Mouse (Mus musculus) limb, embryonic 14.5 days (tissue): ENCODE results near the gene Olfr44. TPM values are rescaled to one million over a fixed set of nuclear protein-coding genes. Genes with fewer than 3 reads are reported as not detected.

Experiments
- ATAC-seq: fragments of 200-750 bp; cut with Nextera tagmentation; 2 replicates; pipeline ENCODE4 v1.8.0; 2017; ENCODE audit warnings: low read depth, moderate number of reproducible peaks, moderate TSS enrichment; ENCODE audit not compliant: low FRiP score
- DNase-seq: peaks from one replicate; pipeline ENCODE4 v3.0.0-alpha.2; 2015; ENCODE audit warnings: low spot score
- H3K27ac ChIP-seq: fragments of 300-500 bp; sonication (generic); replicated peaks from 2 replicates; pipeline ENCODE4 v1.5.1; 2014; ENCODE audit warnings: low read depth, mild to moderate bottlenecking, low read length, moderate library complexity, mixed read lengths
- H3K27me3 ChIP-seq: fragments of 300-500 bp; sonication (generic); 2 replicates; pipeline ENCODE4 v1.6.1; 2014; ENCODE audit warnings: low read length, mixed read lengths; ENCODE audit not compliant: control insufficient read depth, insufficient read depth
- H3K36me3 ChIP-seq: fragments of 300-500 bp; sonication (generic); 2 replicates; pipeline ENCODE4 v1.6.1; 2014; ENCODE audit warnings: mild to moderate bottlenecking, low read length, moderate library complexity, mixed read lengths; ENCODE audit not compliant: control insufficient read depth, insufficient read depth
- H3K4me1 ChIP-seq: fragments of 300-500 bp; sonication (generic); 2 replicates; pipeline ENCODE4 v1.6.1; 2014; ENCODE audit warnings: antibody characterized with exemption, low read length, mixed read lengths; ENCODE audit not compliant: control insufficient read depth, insufficient read depth
- H3K4me2 ChIP-seq: fragments of 300-500 bp; sonication (generic); replicated peaks from 2 replicates; pipeline ENCODE4 v1.6.1; 2014; ENCODE audit warnings: low read depth, mild to moderate bottlenecking, low read length, moderate library complexity; ENCODE audit not compliant: severe bottlenecking
- H3K4me3 ChIP-seq: fragments of 300-500 bp; sonication (generic); replicated peaks from 2 replicates; pipeline ENCODE4 v1.5.1; 2014; ENCODE audit warnings: low read length
- H3K9ac ChIP-seq: fragments of 300-500 bp; sonication (generic); 2 replicates; pipeline ENCODE4 v1.6.1; 2014; ENCODE audit warnings: mild to moderate bottlenecking, low read depth, low read length, moderate library complexity; ENCODE audit not compliant: severe bottlenecking
- H3K9me3 ChIP-seq: fragments of 300-500 bp; sonication (generic); 2 replicates; pipeline ENCODE4 v1.6.1; 2016; ENCODE audit warnings: low read length; ENCODE audit not compliant: control insufficient read depth
- POLR2A ChIP-seq: fragments of 200-500 bp; IDR thresholded peaks from 2 replicates; pipeline ENCODE4 v1.8.0; 2012; ENCODE audit warnings: inconsistent platforms, mild to moderate bottlenecking, moderate library complexity, borderline replicate concordance; ENCODE audit not compliant: insufficient read depth, insufficient read length; ENCODE audit errors: extremely low read depth
- WGBS: fragments of 180-500 bp; shearing (Covaris S2); extraction: QIAGEN DNeasy Blood & Tissue Kit; methylation state at CpG from one replicate; pipeline ENCODE4 v1.1.7; 2014; 5-methylcytosine and 5-hydroxymethylcytosine counted together
- polyA plus RNA-seq, 2 experiments: library from polyadenylated mRNA; depleted of rRNA in 1 of 2; stranded (reverse) in 1 of 2; unstranded in 1 of 2; fragments of >200 nt; fragmentation: Nextera tagmentation in 1 of 2; extraction: Ambion mirVana in 1 of 2; gene quantifications; 2 replicates each; pipeline versions ENCODE4 v1.2.1 to v1.2.3; 2012 to 2014

Olfr44 gene
- polyA plus RNA-seq (2012; rRNA removed) = not detected in 2 replicates
- not detected in 2 replicates for polyA plus RNA-seq (2014; fragmentation: Nextera tagmentation; extraction: Ambion mirVana)

DNA sequence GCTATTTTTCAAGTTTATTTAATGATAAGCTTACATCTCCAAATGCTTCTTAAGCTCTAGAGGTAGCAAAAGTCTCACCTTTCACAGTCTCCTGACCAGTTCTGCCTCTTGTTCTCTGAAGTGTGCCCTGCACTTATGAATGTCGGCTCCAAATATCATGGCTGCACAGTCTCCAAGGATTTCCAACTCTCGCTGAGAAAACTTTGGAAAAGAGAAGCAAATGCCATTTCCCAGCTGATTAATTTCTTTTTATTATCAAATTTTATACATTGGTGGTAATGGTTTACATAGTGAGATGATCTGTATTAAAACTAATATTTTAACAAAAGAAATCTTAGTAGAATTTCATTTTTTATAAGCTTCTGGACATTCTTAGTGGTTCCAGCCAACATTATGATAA, at the start of gene Olfr44:
Gene Olfr44 (minus strand): TSS at position 101 of the 400 bp plus-strand sequence.
- H3K27me3 ChIP-seq = no peaks in the 10 kb centered on the region
- no peak within 1 kb of the TSS for H3K4me2 ChIP-seq
- WGBS = 86% methylated on average over 2 of the region's 2 CpGs
- TF ChIP-seq POLR2A = no peak
- H3K4me1 ChIP-seq = no peaks in the 10 kb centered on the region
- no peaks in the 10 kb centered on the region for H3K9me3 ChIP-seq
- DNase-seq = no peak
- no peak within 1 kb of the TSS for H3K9ac ChIP-seq
- H3K27ac ChIP-seq = no peak within 1 kb of the TSS
- H3K36me3 ChIP-seq = no peaks in the 10 kb centered on the region
- ATAC-seq = no peak
- H3K4me3 ChIP-seq = no peak within 1 kb of the TSS

DNA sequence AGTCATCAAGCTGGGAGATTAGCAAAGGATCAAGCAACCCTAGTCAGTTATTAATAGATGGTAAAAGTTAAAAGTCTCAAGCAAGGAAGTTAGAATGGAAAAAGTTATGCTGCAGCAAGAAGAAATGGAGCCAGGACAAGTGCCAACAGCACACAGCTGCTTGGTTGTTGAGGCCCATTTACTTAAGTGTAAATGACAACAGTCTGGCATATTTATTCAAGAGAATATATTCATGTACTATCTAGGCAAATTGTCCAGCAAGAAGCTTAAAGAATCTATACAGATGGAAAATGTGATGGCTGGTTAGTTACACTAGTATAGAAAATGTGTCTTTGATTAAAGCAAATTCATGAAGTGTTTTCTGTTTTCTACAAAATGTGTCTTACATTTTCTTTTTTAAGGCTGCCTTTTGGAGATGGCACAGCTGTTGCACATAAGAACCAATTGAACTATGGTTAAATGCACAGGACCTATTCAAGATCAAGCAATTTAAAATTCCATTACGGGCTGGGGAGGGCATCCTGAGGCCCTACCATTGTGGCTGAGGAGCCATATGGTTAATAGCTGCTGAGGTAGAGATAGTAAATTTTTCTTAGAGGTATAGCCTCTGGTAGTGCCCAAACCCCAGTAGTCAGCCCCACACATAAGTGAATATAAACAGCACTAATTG, 30.0 kb upstream of the Olfr44 start:
- WGBS = 69% methylated on average over 1 of the region's 1 CpGs
- Histone ChIP-seq H3K36me3 (no peaks in the 10 kb centered on the region), H3K4me3 (no peak overlapping the region)

DNA sequence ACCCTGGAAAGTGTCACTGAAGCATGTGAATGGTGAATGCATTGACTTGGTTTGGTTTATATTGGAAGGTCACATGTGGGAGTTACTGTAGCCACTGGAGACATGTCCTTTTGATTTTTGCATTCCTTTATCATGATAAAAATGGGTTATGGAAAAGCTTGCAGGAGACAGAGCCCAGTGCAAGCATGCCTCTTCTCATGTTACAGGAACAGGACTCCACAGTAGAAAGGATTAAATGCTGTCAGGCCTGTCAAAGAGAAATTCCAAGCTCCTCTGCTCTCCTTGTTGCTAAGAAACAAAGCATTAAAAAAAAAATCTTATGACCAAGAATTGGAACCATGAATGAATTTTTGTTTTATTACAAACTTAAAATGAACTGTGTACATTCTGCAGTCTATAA, 24.8 kb upstream of the Olfr44 start:
- no peaks in the 10 kb centered on the region for H3K9me3 ChIP-seq
- ATAC-seq = peak; percentile 53; the same call in 1 of the 2 replicates
- no peak overlapping the region for H3K9ac ChIP-seq
- no peaks in the 10 kb centered on the region for H3K27me3 ChIP-seq
- peak; percentile 30 for DNase-seq
- TF ChIP-seq POLR2A = no peak
- H3K27ac ChIP-seq = no peak overlapping the region
- no peaks in the 10 kb centered on the region for H3K36me3 ChIP-seq
- no peaks in the 10 kb centered on the region for H3K4me1 ChIP-seq
- no peak overlapping the region for H3K4me2 ChIP-seq
- H3K4me3 ChIP-seq = no peak overlapping the region

More for the DNA sequence above, 30.0 kb upstream of the Olfr44 start:
- DNase-seq = peak; percentile 43
- Histone ChIP-seq H3K9ac (no peak overlapping the region), H3K27ac (no peak overlapping the region), H3K4me1 (no peaks in the 10 kb centered on the region), H3K4me2 (no peak overlapping the region), H3K9me3 (no peaks in the 10 kb centered on the region), H3K27me3 (no peaks in the 10 kb centered on the region)
- ATAC-seq = no peak
- TF ChIP-seq POLR2A = no peak

GRCm38 (mm10) chr9:39515531-39515930, 21.7 kb upstream of the Olfr44 start, which contains the start of gene Olfr957:
Gene Olfr957 (minus strand): TSS chr9:39515809.
- no peaks in the 10 kb centered on the region for H3K9me3 ChIP-seq
- DNase-seq (peak; percentile 80), ATAC-seq (peak; percentile 55; the same call in 1 of the 2 replicates)
- H3K9ac ChIP-seq = no peak within 1 kb of the TSS
- no peak within 1 kb of the TSS for H3K4me2 ChIP-seq
- no peaks in the 10 kb centered on the region for H3K27me3 ChIP-seq
- no peaks in the 10 kb centered on the region for H3K4me1 ChIP-seq
- no peak within 1 kb of the TSS for H3K4me3 ChIP-seq
- WGBS = 43% methylated on average over 3 of the region's 3 CpGs
- H3K36me3 ChIP-seq = no peaks in the 10 kb centered on the region
- no peak within 1 kb of the TSS for H3K27ac ChIP-seq
- TF ChIP-seq POLR2A = no peak

GRCm38 (mm10) chr9:39509412-39509811, 15.6 kb upstream of the Olfr44 start:
- Histone ChIP-seq H3K9me3 (no peaks in the 10 kb centered on the region), H3K4me3 (no peak overlapping the region), H3K36me3 (no peaks in the 10 kb centered on the region), H3K27ac (no peak overlapping the region), H3K27me3 (no peaks in the 10 kb centered on the region), H3K4me1 (no peaks in the 10 kb centered on the region), H3K9ac (no peak overlapping the region), H3K4me2 (no peak overlapping the region)
- ATAC-seq (no peak), DNase-seq (no peak)
- TF ChIP-seq POLR2A = no peak
- 81% methylated on average over 9 of the region's 9 CpGs for WGBS

- no peaks in the 10 kb centered on the region for H3K9me3 ChIP-seq
- H3K27ac ChIP-seq = no peak overlapping the region
- WGBS = 13% methylated on average over 6 of the region's 6 CpGs
- H3K4me2 ChIP-seq = no peak overlapping the region
- no peaks in the 10 kb centered on the region for H3K4me1 ChIP-seq
- ATAC-seq = no peak
- no peak overlapping the region for H3K9ac ChIP-seq
- DNase-seq = peak; percentile 69
- no peaks in the 10 kb centered on the region for H3K27me3 ChIP-seq
- H3K4me3 ChIP-seq = no peak overlapping the region
- TF ChIP-seq POLR2A = no peak
- no peaks in the 10 kb centered on the region for H3K36me3 ChIP-seq
These were observed 15.2 kb upstream of the Olfr44 start for GRCm38 (mm10) chr9:39508998-39509397.
